Mouse (Mus musculus) small intestine, adult 2 months (tissue): ENCODE data around the gene Rab22a. TPM values are rescaled to one million over a fixed set of nuclear protein-coding genes. Genes with fewer than 3 reads are reported as not detected.

Source experiments
- H3K27ac ChIP-seq: fragments of 200-500 bp; 2 replicates; pipeline ENCODE4 v1.5.1; 2012; ENCODE audit warnings: low read depth, low read length, control low read depth, inconsistent platforms; ENCODE audit not compliant: insufficient read depth
- H3K27me3 ChIP-seq: fragments of 200-500 bp; 2 replicates; pipeline ENCODE4 v1.6.1; 2012; ENCODE audit warnings: mild to moderate bottlenecking, moderate library complexity, low read length, inconsistent platforms; ENCODE audit not compliant: control insufficient read depth, insufficient read depth
- H3K36me3 ChIP-seq: fragments of 200-500 bp; 2 replicates; pipeline ENCODE4 v1.6.1; 2012; ENCODE audit warnings: mild to moderate bottlenecking, low read length, control low read depth, inconsistent platforms; ENCODE audit not compliant: control insufficient read depth, insufficient read depth
- H3K4me1 ChIP-seq: fragments of 200-500 bp; 2 replicates; pipeline ENCODE4 v1.6.1; 2012; ENCODE audit warnings: low read length, inconsistent platforms, mixed read lengths; ENCODE audit not compliant: control insufficient read depth, insufficient read depth, insufficient read length
- H3K4me3 ChIP-seq: fragments of 200-500 bp; 2 replicates; pipeline ENCODE4 v1.5.1; 2012; ENCODE audit warnings: low read depth, mild to moderate bottlenecking, control low read depth, inconsistent platforms, low read length, moderate library complexity
- CTCF ChIP-seq: fragments of 200-500 bp; IDR thresholded peaks from 2 replicates; pipeline ENCODE4 v1.5.1; 2012; ENCODE audit warnings: low read depth, mild to moderate bottlenecking, control low read depth, inconsistent platforms, low read length, moderate library complexity, mixed read lengths; ENCODE audit not compliant: insufficient replicate concordance, insufficient read length; ENCODE audit errors: extremely low read depth
- POLR2A ChIP-seq: fragments of 200-500 bp; IDR thresholded peaks from 2 replicates; pipeline ENCODE4 v1.6.1; 2012; ENCODE audit warnings: low read depth, mild to moderate bottlenecking, control low read depth, inconsistent platforms, low read length, moderate library complexity
- WGBS: fragments of 180-500 bp; shearing (Covaris S2); methylation state at CpG from one replicate; pipeline ENCODE4 v1.1.7; 2018; 5-methylcytosine and 5-hydroxymethylcytosine counted together
- polyA plus RNA-seq: library from polyadenylated mRNA; depleted of rRNA; stranded (reverse); fragments of >200 nt; gene quantifications from 2 replicates; pipeline ENCODE4 v1.2.3, GENCODE M21; 2012; rRNA removed

The Rab22a gene
- polyA plus RNA-seq, 1 experiment = 76.4 TPM

- TF ChIP-seq CTCF (no peak), POLR2A (no peak)
- Histone ChIP-seq H3K4me1 (no peaks in the 10 kb centered on the region), H3K27ac (no peak overlapping the region), H3K4me3 (no peak overlapping the region), H3K27me3 (no peaks in the 10 kb centered on the region), H3K36me3 (no peaks in the 10 kb centered on the region; the same call in 1 of the 2 replicates)
- WGBS = 79% methylated on average over 8 of the region's 8 CpGs
Observed at GRCm38 (mm10) chr2:173755433-173756144, 96.0 kb downstream of the Rab22a start.

Other genes with a start within 250 kb of the Rab22a start
- gene 1700021F07Rik, start 137.2 kb upstream of the Rab22a start, polyA plus RNA-seq = not detected in 2 replicates
- not detected in 2 replicates for gene Ankrd60, start 81.4 kb upstream of the Rab22a start, polyA plus RNA-seq
- gene 1700010B08Rik, start 59.7 kb downstream of the Rab22a start, polyA plus RNA-seq = not detected in 2 replicates
- gene Vapb, start 77.8 kb downstream of the Rab22a start, polyA plus RNA-seq = 5.5 and 10.8 TPM in 2 replicates